30 mouse cellular contexts compared by ENCODE assay signal in genomic region chr9:21904031-21904430, GRCm38 (mm10). TPM values are rescaled to one million over a fixed set of nuclear protein-coding genes. Genes with fewer than 3 reads are reported as not detected.
"Had no signal": no experiment of that assay in that cellular context is flagged by ENCODE, and none has a peak within 500 bp of the region (broad histone marks: within the 10 kb centered on the region; RNA-seq: fewer than 3 reads in every experiment).

No protein-coding gene starts in this region.

- H3K4me3 ChIP-seq: limb, embryonic 10.5 days; limb, embryonic 12.5 days; limb, embryonic 13.5 days; limb, embryonic 15.5 days; liver, embryonic 12.5 days; liver, embryonic 13.5 days; liver, embryonic 15.5 days; lung, embryonic 15.5 days; megakaryocyte, embryonic 14.5 days; midbrain, embryonic 10.5 days; midbrain, embryonic 12.5 days; midbrain, embryonic 13.5 days; midbrain, embryonic 15.5 days; myocyte; neural tube, embryonic 12.5 days had no signal

- H3K9me3 ChIP-seq: limb, embryonic 10.5 days; limb, embryonic 13.5 days; limb, embryonic 15.5 days; liver, embryonic 12.5 days; liver, embryonic 13.5 days; liver, embryonic 15.5 days; lung, embryonic 15.5 days; midbrain, embryonic 10.5 days; midbrain, embryonic 12.5 days; midbrain, embryonic 13.5 days; midbrain, embryonic 15.5 days; neural tube, embryonic 12.5 days had no signal

- H3K27ac ChIP-seq: limb, embryonic 10.5 days; limb, embryonic 12.5 days; limb, embryonic 13.5 days; limb, embryonic 15.5 days; liver, embryonic 12.5 days; liver, embryonic 13.5 days; liver, embryonic 14.5 days; liver, embryonic 15.5 days; lung, embryonic 15.5 days; macrophage; midbrain, embryonic 10.5 days; midbrain, embryonic 12.5 days; midbrain, embryonic 13.5 days; midbrain, embryonic 15.5 days; neural tube, embryonic 12.5 days had no signal

- H3K4me1 ChIP-seq: limb, embryonic 12.5 days; limb, embryonic 15.5 days; midbrain, embryonic 10.5 days; neural tube, embryonic 12.5 days had no signal

- H3K9ac ChIP-seq: limb, embryonic 12.5 days; limb, embryonic 13.5 days; limb, embryonic 15.5 days; liver, embryonic 12.5 days; liver, embryonic 13.5 days; liver, embryonic 14.5 days; liver, embryonic 15.5 days; liver, postnatal 0 days; lung, embryonic 14.5 days; lung, embryonic 15.5 days; midbrain, embryonic 12.5 days; midbrain, embryonic 13.5 days; midbrain, embryonic 15.5 days; neural tube, embryonic 12.5 days had no signal

- DNase-seq: left cerebral cortex, postnatal 4 days; liver; liver, embryonic 13.5 days; liver, postnatal 0 days; lung, adult 18-20 months; lung, adult 2 months; lung, embryonic 14.5 days; lung, postnatal 10 days; lung, postnatal 14 days; lung, postnatal 36 days; lung, postnatal 4 days; midbrain, embryonic 14.5 days had no signal

- H3K27me3 ChIP-seq: liver, embryonic 13.5 days had no signal

- H3K36me3 ChIP-seq: limb, embryonic 10.5 days; limb, embryonic 12.5 days; limb, embryonic 13.5 days; limb, embryonic 15.5 days; liver, embryonic 12.5 days; liver, embryonic 13.5 days; liver, embryonic 15.5 days; lung, embryonic 15.5 days; midbrain, embryonic 10.5 days; midbrain, embryonic 12.5 days; midbrain, embryonic 13.5 days; midbrain, embryonic 15.5 days; neural tube, embryonic 12.5 days had no signal

RNA-seq across cellular contexts. Expression of gene Ccdc159, which starts 23.2 kb away (rescaled TPM):
- total RNA-seq: megakaryocyte-erythroid progenitor cell, adult 5-6 weeks; monocyte, adult 5-6 weeks had no signal

RNA-seq across cellular contexts. Expression of gene Plppr2, which starts 32.8 kb away (rescaled TPM):
- total RNA-seq: megakaryocyte-erythroid progenitor cell, adult 5-6 weeks; monocyte, adult 5-6 weeks had no signal
